Mouse (Mus musculus) ES-CJ7 (cell line): ENCODE results near the gene Crybg1.
A peak's percentile ranks its signal among the peaks of the same experiment; 100 is the strongest.
"Not testable (repeated sequence)": the region's sequence is repeated elsewhere in the genome, so short reads cannot be mapped to it uniquely, and the experiment has no call there.

ENCODE experiments used
- DNase-seq: peaks from one replicate; pipeline ENCODE4 v3.0.0; 2011; ENCODE audit warnings: low read depth, low spot score

Gene Crybg1

GRCm38 (mm10) chr10:44005677-44006641 lies 142.7 kb downstream of the Crybg1 start:
- peak; percentile 62 for DNase-seq

- peak; percentile 40 for DNase-seq
These were observed 144.4 kb downstream of the Crybg1 start for GRCm38 (mm10) chr10:44004221-44004751.

DNA sequence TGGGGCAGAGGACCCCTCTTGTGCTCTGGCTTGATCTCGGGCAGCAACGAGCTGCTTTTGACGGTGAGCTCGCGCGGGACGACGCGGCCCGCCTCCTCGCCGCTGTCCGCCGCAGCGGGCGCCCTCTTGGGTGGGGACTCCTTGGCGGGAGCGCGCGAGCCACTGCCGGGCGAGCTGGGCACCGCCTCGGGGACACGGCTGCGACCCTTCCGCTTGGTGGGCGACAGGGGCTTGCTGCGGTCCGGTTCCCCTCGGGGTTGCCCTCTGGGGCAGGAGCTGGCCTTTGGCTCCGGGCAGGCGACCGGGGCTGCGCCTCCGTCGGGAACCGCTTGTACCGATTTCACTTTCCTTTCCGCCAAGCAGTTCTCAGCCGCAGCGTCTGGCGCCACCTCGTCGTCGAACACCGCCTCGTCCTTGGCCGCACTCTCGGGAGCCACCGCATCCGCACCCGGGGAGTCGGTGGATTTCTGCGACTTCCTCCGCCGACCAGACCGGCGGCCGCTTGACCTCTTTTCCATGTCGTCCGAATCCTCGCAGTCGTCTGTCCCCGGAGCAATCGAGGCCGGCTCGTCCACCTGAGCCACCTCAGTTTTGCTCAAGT lies 145.0 kb downstream of the Crybg1 start:
- DNase-seq = peak; percentile 20

- no peak for DNase-seq
These were observed 145.6 kb downstream of the Crybg1 start for GRCm38 (mm10) chr10:44002995-44003524.

GRCm38 (mm10) chr10:44002004-44002940 lies 146.4 kb downstream of the Crybg1 start:
- DNase-seq = peak; percentile 83

DNA sequence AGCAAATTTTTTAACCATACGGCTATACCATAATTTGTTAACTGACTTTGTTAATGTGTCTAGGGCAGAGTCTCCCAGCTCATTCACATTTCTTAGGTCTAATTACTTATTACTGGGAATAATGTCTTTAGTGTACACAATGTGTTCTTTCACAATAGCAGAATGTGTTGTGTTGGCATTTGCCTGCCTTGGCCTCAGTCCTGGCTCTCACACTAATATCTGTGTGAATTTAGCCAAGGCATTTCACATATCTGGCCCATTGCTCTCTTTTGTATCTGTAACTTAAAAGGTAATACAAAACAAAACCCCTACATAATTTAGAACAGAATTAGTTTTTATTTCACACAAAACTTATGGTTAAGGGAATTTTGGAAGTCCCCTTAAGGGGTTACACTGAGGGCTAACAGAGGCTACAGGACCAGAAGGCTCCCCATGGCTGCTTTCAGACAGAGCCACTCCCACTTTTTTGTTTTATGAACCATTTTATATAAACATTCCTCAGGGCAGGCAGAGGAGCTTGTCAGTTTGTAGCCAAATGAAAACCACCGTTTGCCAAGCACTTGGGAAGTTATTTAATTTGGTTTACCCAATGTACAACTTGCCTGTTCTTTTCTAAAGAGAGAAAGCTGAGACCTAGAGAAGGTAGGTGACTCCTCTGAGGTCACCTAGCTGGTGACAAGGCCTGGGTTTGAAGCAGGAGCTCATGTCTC lies 148.3 kb downstream of the Crybg1 start:
- no peak for DNase-seq

GRCm38 (mm10) chr10:43998503-43999082 lies 150.1 kb downstream of the Crybg1 start:
- no peak for DNase-seq

DNA sequence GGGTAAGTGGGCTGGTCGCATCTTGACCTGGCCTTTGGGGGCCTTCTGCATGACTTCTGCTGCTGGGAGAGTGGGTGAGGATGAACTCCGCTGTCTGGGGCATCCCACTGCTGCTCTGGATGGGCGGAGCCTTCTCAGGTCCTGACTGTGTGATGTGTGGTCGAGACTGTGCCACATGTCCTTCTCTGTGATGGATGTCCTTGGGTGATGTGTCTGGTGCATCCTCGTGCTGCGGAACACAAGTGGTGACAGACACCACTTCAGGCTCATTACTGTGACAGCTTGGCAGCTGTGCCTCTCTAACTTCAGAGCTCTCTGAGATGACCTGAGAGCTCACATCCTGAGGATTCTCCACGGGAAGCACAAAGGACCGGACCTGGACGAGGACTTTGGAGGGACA lies 150.6 kb downstream of the Crybg1 start:
- no peak for DNase-seq

- DNase-seq = no peak
These were observed 151.4 kb downstream of the Crybg1 start for GRCm38 (mm10) chr10:43997276-43997675.

DNA sequence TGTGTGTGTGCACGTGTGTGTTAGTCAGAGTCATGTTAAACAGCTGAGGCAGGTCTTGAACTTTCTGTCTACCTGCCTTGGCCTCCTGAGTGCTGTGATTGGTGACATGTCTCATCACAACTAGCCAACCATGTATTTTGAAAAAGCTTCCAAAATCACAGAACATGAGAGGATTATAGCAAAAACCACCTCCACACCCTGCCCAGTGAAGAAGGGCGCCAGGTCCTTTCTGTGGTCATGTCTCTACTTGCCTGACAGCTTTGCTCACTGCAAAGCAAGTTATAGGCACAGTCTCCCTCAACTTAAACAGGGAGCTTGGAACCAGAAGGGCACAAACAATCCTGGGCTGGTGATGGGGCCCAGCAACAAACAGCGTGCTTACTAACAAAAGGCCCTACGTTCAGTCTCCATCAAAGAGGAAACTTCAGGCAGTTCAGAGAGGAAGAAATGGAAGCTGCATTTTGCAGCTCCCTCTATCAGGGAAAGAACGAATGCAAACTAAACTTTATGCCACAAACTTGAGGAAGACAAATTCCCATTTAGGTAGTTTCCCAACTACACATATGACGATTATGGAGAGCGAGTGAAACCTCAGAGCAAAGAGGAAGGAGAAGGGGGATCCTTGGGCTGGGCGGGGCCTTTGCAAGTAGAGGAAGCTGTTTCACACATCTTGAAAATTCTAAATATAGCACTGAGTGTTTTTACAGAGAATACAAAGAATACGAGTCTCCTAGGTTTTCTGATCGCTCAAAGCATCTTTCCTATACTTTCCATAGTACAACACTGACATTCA lies 152.6 kb downstream of the Crybg1 start:
- no peak for DNase-seq

- DNase-seq = peak; percentile 65
These were observed 155.5 kb downstream of the Crybg1 start for GRCm38 (mm10) chr10:43993198-43993597.

- DNase-seq = no peak
These were observed 156.1 kb downstream of the Crybg1 start for GRCm38 (mm10) chr10:43992506-43992905.

DNA sequence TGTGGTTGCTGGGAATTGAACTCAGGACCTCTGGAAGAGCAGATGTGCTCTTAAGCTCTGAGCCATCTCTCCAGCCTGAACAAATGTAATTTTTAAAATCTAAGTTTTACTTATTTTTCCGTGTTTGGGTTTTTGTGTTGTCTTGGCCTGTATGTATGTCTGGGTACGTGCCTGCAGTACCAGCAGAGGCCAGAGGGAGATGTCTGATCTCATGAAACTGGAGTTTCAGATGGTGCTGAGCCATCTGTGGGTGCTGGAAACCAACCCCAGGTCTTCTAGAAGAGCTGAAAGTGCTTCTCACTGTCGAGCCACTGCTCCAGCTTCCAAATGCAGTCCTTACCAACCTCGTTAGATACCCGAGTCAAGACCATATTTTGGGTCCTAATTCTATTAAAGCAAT lies 157.4 kb downstream of the Crybg1 start:
- DNase-seq = no peak

GRCm38 (mm10) chr10:43983866-43984265 lies 164.8 kb downstream of the Crybg1 start:
- no peak for DNase-seq

- no peak for DNase-seq
These were observed 165.4 kb downstream of the Crybg1 start for GRCm38 (mm10) chr10:43983241-43983640.

DNA sequence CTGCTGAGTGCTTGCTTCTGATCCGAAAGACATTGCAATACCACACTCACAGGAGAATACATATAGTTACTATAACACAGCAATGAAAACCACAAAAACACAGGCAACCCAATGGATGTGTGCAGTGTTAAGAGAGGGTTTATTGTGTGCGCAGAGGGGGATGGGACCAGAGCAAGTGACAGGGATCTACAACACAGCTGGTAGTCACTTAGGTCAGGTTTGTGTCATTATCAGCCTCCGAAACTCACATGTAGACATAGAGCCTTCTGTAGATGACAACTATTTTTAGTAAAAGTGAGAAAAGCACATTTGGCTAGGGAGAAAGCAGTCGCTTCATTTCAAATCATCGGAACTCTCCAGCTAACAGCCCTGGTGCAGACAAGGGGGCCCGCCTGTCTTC lies 166.2 kb downstream of the Crybg1 start:
- DNase-seq = no peak

- not testable (repeated sequence) for DNase-seq
These were observed 167.9 kb downstream of the Crybg1 start for GRCm38 (mm10) chr10:43980742-43981141.

- no peak for DNase-seq
These were observed 168.6 kb downstream of the Crybg1 start for GRCm38 (mm10) chr10:43980080-43980479.

DNA sequence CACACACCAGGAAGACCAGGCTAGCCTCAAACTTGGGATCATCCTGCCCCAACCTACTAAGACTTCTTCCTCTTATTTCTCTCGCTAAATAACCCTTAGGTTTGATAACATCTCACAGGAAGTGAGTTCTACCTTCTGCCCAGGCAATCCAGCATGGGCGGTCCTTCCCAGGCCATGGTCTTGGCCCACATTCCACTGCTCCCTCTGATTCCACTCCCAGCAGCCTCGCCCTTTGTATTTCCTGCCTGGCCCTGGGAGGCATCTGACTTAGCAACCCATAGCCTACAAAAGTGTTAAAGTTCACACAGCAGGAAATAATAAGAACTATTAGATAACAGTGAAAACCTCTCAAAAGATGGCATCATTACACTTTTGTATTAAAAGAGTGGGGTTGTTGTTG lies 171.3 kb downstream of the Crybg1 start:
- peak; percentile 47 for DNase-seq
